Mouse (Mus musculus) left cerebral cortex, adult 8-10 months (tissue): ENCODE data around the gene Gm13723. TPM values are rescaled to one million over a fixed set of nuclear protein-coding genes. Genes with fewer than 3 reads are reported as not detected.

ENCODE experiments used
- DNase-seq, 2 experiments: peaks; one replicate each; pipeline ENCODE4 v3.0.0; 2022; ENCODE audit warnings: low spot score in 2 of 2
- total RNA-seq, 4 experiments: library from RNA; stranded (reverse); gene quantifications; 2 replicates each; pipeline ENCODE4 v1.2.4; 2022

Gm13723 gene
- not detected for total RNA-seq

GRCm38 (mm10) chr2:86874702-86875101, at the start of gene Gm13723:
Gm13723 (minus strand) TSS chr2:86874802.
- DNase-seq = no peak

GRCm38 (mm10) chr2:86905647-86906046, 31.0 kb upstream of the Gm13723 start:
- no peak for DNase-seq

GRCm38 (mm10) chr2:86892116-86892515, 17.5 kb upstream of the Gm13723 start, which contains the start of gene Olfr1097:
Olfr1097 (minus strand) TSS chr2:86892216.
- no peak for DNase-seq

DNA sequence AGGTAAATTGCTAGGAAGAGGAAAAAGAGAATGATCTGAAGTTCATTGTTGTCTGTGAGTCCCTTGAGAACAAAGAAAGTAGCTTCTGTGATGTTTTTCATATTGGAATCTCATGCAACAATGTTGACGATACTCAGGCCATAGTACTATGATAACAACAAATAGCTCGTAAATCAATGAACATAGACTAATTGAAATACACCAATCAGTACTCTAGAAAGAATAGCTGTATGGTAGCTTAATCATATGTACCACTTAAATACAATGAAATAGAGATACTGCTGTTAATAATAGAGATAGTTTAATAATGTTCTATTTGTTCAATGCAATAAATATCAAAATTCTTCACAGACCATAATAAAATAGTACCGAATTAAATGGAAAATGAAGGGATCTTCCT, 23.0 kb downstream of the Gm13723 start, which contains the start of gene Olfr1095:
TSS of gene Olfr1095 (minus strand) at position 101 of the 400 bp plus-strand sequence.
- DNase-seq = no peak

GRCm38 (mm10) chr2:86824363-86824762, 50.2 kb downstream of the Gm13723 start, which contains the start of gene Olfr1094:
Olfr1094 (plus strand) TSS chr2:86824663.
- no peak for DNase-seq

Other genes starting within 250 kb of the Gm13723 start
- gene Olfr1084, start 235.1 kb downstream of the Gm13723 start, total RNA-seq = not detected
- not detected for gene Olfr1085, start 212.8 kb downstream of the Gm13723 start, total RNA-seq
- not detected for gene Olfr1086, start 194.7 kb downstream of the Gm13723 start, total RNA-seq
- gene Olfr1087, start 176.4 kb downstream of the Gm13723 start, total RNA-seq = not detected
- not detected for gene Olfr1089, start 141.1 kb downstream of the Gm13723 start, total RNA-seq
- gene Olfr1090, start 115.8 kb downstream of the Gm13723 start, total RNA-seq = not detected
- not detected for gene Olfr1093, start 92.3 kb downstream of the Gm13723 start, total RNA-seq
- gene Olfr141, start 64.8 kb downstream of the Gm13723 start, total RNA-seq = not detected
- gene Olfr1094, start 50.1 kb downstream of the Gm13723 start, total RNA-seq = not detected
- not detected for gene Olfr1095, start 23.1 kb downstream of the Gm13723 start, total RNA-seq
- not detected for gene Olfr1097, start 17.4 kb upstream of the Gm13723 start, total RNA-seq
- not detected for gene Olfr1098, start 49.7 kb upstream of the Gm13723 start, total RNA-seq
- gene Olfr1099, start 85.9 kb upstream of the Gm13723 start, total RNA-seq = not detected
- gene Olfr1100, start 105.2 kb upstream of the Gm13723 start, total RNA-seq = not detected
- gene Olfr1101, start 116.4 kb upstream of the Gm13723 start, total RNA-seq = not detected
- not detected for gene Olfr1102, start 123.6 kb upstream of the Gm13723 start, total RNA-seq
- gene Olfr1104, start 152.3 kb upstream of the Gm13723 start, total RNA-seq = not detected
- not detected for gene Olfr1105, start 161.7 kb upstream of the Gm13723 start, total RNA-seq
- not detected for gene Olfr1106, start 177.5 kb upstream of the Gm13723 start, total RNA-seq
- gene Olfr1107, start 201.0 kb upstream of the Gm13723 start, total RNA-seq = not detected
- gene Olfr1109, start 221.2 kb upstream of the Gm13723 start, total RNA-seq = not detected
- gene Olfr259, start 239.8 kb upstream of the Gm13723 start, total RNA-seq = not detected